Mouse (Mus musculus): ENCODE measurements around the gene Olfr221. TPM values are rescaled to one million over a fixed set of nuclear protein-coding genes. Genes with fewer than 3 reads are reported as not detected.

The Olfr221 gene
- polyA plus RNA-seq, 1 experiment: not detected

DNA sequence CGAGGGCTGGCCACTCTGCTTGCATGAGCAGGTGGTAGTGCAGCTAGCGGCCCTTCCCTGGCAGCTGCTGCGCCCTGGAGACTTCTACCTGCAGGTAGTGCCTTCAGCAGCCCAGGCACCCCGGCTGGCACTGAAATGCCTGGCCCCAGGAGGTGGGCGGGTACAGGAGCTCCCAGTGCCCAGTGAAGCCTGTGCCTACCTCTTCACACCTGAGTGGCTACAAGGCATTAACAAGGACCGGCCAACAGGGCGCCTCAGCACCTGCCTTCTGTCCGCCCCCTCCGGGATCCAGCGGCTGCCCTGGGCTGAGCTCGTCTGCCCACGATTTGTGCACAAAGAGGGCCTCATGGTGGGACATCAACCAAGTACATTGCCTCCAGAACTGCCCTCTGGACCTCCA lies 53.5 kb downstream of the Olfr221 start:
- Histone ChIP-seq H3K27me3 (replicated peaks; ENCODE audit: control insufficient read depth, insufficient read depth, low read length) (no peaks in the 10 kb centered on the region), H3K36me3 (ENCODE audit: control insufficient read depth, insufficient read depth, low read length) (no peaks in the 10 kb centered on the region), H3K4me3 (ENCODE audit: insufficient read depth, low read depth, low read length) (no peak overlapping the region), H3K4me1 (ENCODE audit: control insufficient read depth, insufficient read depth, low read length) (no peaks in the 10 kb centered on the region), H3K27ac (ENCODE audit: insufficient read depth, low read depth, low read length) (no peak overlapping the region)
- 39% methylated on average over 12 of the region's 12 CpGs for WGBS
- no peak for TF ChIP-seq POLR2A (IDR thresholded peaks at IDR 0.05; ENCODE audit: low read depth, low read length)
- TF ChIP-seq CTCF (conservative IDR thresholded peaks at IDR 0.05; ENCODE audit: insufficient read depth, insufficient read length, low read depth, low read length): no peak
- DNase-seq: peak; percentile 91

DNA sequence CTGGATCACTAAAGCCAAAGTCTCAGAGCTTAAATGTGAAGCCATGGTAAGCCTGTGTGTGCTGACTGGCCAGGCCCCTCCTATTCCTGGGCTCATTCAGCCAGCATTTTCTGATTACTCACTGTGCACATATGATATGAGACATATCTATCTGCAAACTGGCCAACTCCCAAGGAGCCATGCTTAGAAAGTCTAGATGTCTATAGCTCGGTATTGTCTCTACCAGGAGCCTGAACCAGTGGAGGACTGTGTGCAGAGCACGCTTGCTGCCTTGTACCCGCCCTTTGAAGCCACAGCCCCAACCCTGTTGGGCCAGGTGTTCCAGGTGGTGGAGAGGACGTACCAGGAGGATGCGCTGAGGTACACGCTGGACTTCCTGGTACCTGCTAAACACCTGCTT lies 55.1 kb downstream of the Olfr221 start:
- Histone ChIP-seq H3K27me3 (replicated peaks; ENCODE audit: control insufficient read depth, insufficient read depth, low read length) (no peaks in the 10 kb centered on the region), H3K27ac (ENCODE audit: insufficient read depth, low read depth, low read length) (no peak overlapping the region), H3K36me3 (ENCODE audit: control insufficient read depth, insufficient read depth, low read length) (no peaks in the 10 kb centered on the region), H3K4me1 (ENCODE audit: control insufficient read depth, insufficient read depth, low read length) (no peaks in the 10 kb centered on the region), H3K4me3 (ENCODE audit: insufficient read depth, low read depth, low read length) (no peak overlapping the region)
- WGBS: 96% methylated on average over 6 of the region's 6 CpGs
- no peak for TF ChIP-seq CTCF (conservative IDR thresholded peaks at IDR 0.05; ENCODE audit: insufficient read depth, insufficient read length, low read depth, low read length)
- no peak for TF ChIP-seq POLR2A (IDR thresholded peaks at IDR 0.05; ENCODE audit: low read depth, low read length)
- DNase-seq: no peak

DNA sequence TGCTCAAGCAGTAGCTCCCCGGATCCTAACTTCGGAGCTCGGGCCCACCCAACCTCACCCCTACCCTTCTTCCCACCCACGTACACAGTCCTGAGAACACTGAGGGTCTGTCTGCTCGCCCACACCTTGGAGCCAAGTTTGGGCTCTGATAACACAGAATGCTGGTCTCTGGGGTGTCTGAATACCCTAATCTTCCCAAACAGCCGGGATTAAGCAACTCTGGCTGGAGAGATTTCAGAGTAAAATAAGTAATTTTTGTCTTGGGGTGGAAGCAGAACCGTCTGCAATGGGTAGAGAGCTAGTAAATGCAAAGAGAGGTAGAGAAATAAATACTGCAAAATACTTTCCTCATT lies 56.1 kb downstream of the Olfr221 start:
- TF ChIP-seq CTCF (conservative IDR thresholded peaks at IDR 0.05; ENCODE audit: insufficient read depth, insufficient read length, low read depth, low read length) (no peak), POLR2A (IDR thresholded peaks at IDR 0.05; ENCODE audit: low read depth, low read length) (no peak)
- DNase-seq: no peak
- Histone ChIP-seq H3K27ac (ENCODE audit: insufficient read depth, low read depth, low read length) (peak overlapping the region; percentile 66), H3K4me1 (ENCODE audit: control insufficient read depth, insufficient read depth, low read length) (no peaks in the 10 kb centered on the region), H3K36me3 (ENCODE audit: control insufficient read depth, insufficient read depth, low read length) (no peaks in the 10 kb centered on the region), H3K4me3 (ENCODE audit: insufficient read depth, low read depth, low read length) (peak overlapping the region; percentile 80), H3K27me3 (replicated peaks; ENCODE audit: control insufficient read depth, insufficient read depth, low read length) (no peaks in the 10 kb centered on the region)
- WGBS: 41% methylated on average over 7 of the region's 7 CpGs

DNA sequence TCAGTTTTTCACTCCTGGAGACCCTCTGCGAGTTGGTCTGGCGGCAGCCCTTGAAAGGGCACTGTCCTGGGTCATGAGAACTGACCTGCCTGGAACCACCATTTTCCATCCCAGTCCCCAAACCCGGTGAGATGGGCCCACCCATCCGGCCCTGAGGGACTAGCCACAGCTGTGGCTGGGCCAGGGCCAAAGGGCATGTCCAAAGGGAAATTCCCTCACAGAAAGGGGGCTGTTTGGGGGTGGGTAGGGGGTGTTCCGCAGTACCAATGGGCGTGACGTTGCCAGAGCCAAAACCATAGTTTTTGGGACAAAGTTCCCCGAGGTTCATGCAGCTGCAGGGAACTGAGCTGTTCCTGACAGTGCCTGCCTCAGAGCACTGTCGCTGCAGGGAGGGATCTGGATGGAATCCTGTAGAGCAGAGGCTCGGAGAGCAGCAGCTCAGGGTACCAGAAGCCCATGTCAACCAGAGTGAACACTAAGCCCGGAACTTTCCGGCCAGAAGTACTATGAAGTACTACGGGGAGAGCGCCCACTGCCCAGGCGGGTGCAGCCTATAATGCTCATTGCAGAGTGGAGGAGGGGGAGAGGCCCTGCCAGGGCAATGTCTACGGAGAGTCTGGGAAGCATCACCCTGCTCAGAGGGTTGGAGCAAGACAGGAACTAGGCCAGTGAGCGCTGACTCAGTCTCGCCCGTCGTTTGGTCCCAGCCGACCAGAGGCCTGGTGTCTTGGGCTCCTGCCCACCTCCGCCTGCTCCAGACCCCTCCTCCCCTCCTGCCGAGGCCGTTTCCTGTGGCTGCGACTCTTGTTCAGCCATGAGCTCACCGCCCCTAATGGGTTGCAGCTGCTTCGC lies 56.7 kb downstream of the Olfr221 start:
- peak; percentile 77 for DNase-seq

DNA sequence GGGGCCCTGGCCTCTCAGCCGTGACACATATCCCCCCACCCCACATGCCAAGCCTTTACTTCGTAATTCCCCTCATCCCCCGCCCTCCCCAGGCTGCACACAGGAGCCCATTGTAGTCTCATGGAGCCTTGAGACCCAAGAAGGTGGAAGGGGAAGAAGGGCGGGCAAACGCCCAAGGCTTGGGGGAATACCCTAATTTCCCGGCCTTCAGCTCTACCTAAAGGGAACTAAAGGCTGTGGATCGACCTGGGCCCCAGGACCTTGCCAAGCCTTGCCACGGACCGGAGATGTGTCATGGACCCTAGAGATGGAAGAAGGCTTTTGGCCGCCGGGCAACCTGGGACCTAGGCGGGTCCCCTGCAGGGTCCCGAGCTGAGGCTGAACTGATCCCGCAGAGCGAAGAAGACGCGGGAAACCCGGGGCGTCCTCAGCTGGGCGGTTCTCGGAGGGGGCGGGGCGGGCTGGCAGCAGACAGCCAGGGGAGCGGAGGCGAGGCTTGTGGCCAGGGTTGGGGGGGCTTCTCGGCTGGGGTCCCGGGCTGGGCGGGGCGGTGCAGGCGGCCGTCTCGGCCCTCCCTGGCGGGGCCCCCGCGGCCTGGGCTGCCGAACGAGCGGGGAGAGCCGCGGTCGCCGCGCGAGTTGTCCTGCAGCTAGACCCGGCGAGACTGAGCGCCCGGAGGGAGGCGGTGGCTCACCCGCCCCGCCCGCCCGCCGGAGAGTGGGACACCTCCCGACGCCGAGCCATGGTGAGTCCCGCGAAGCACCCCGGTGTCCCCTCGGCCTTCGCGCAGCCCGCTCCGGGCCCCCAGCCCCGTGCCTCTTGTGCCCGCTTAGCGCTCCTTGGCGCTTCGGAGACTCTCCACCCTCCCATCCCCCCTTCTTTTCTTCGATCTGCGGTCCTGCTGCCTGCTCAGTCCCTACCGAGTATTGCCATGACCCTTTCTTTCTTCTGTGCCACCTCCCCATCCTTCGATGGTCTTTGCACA lies 57.7 kb downstream of the Olfr221 start, which contains the start of gene Arhgef40:
TSS of gene Arhgef40 (plus strand) at position 473 of the 985 bp plus-strand sequence.
- peak; percentile 83 for DNase-seq
- H3K27ac ChIP-seq (ENCODE audit: insufficient read depth, low read depth, low read length): peak within 1 kb of the TSS; percentile 66

More for the DNA sequence above, 56.7 kb downstream of the Olfr221 start:
- Histone ChIP-seq H3K27ac (ENCODE audit: insufficient read depth, low read depth, low read length) (peak overlapping the region; percentile 66), H3K4me3 (ENCODE audit: insufficient read depth, low read depth, low read length) (peak overlapping the region; percentile 80), H3K4me1 (ENCODE audit: control insufficient read depth, insufficient read depth, low read length) (no peaks in the 10 kb centered on the region), H3K27me3 (replicated peaks; ENCODE audit: control insufficient read depth, insufficient read depth, low read length) (no peaks in the 10 kb centered on the region), H3K36me3 (ENCODE audit: control insufficient read depth, insufficient read depth, low read length) (no peaks in the 10 kb centered on the region)
- peak; percentile 13 for TF ChIP-seq POLR2A (IDR thresholded peaks at IDR 0.05; ENCODE audit: low read depth, low read length)
- TF ChIP-seq CTCF (conservative IDR thresholded peaks at IDR 0.05; ENCODE audit: insufficient read depth, insufficient read length, low read depth, low read length): no peak
- WGBS: 9% methylated on average over 27 of the region's 27 CpGs

More for the DNA sequence above, 57.7 kb downstream of the Olfr221 start, which contains the start of gene Arhgef40:
- no peaks in the 10 kb centered on the region for H3K4me1 ChIP-seq (ENCODE audit: control insufficient read depth, insufficient read depth, low read length)
- H3K4me3 ChIP-seq (ENCODE audit: insufficient read depth, low read depth, low read length): peak within 1 kb of the TSS; percentile 80
- no peak for TF ChIP-seq CTCF (conservative IDR thresholded peaks at IDR 0.05; ENCODE audit: insufficient read depth, insufficient read length, low read depth, low read length)
- no peak for TF ChIP-seq POLR2A (IDR thresholded peaks at IDR 0.05; ENCODE audit: low read depth, low read length)
- H3K36me3 ChIP-seq (ENCODE audit: control insufficient read depth, insufficient read depth, low read length): no peaks in the 10 kb centered on the region
- WGBS: 1% methylated on average over 72 of the region's 74 CpGs
- H3K27me3 ChIP-seq (replicated peaks; ENCODE audit: control insufficient read depth, insufficient read depth, low read length): no peaks in the 10 kb centered on the region

Other genes starting within 250 kb of the Olfr221 start
- not detected in 2 replicates for gene AY358078, start 242.4 kb downstream of the Olfr221 start, polyA plus RNA-seq (2012; rRNA removed)
- not detected in 2 replicates for gene Ear6, start 188.8 kb downstream of the Olfr221 start, polyA plus RNA-seq (2012; rRNA removed)
- gene Mettl17, start 157.6 kb downstream of the Olfr221 start, polyA plus RNA-seq (2012; rRNA removed): 24.0 and 27.6 TPM in 2 replicates
- 0.45 and 0.52 TPM in 2 replicates for gene Slc39a2, start 149.6 kb downstream of the Olfr221 start, polyA plus RNA-seq (2012; rRNA removed)
- gene Ndrg2, start 128.3 kb downstream of the Olfr221 start, polyA plus RNA-seq (2012; rRNA removed): 220 and 235 TPM in 2 replicates
- not detected in 2 replicates for gene Tppp2, start 124.0 kb downstream of the Olfr221 start, polyA plus RNA-seq (2012; rRNA removed)
- gene Rnase13, start 119.7 kb downstream of the Olfr221 start, polyA plus RNA-seq (2012; rRNA removed): not detected in 2 replicates
- 36.1 and 37.4 TPM in 2 replicates for gene Arhgef40, start 57.7 kb downstream of the Olfr221 start, polyA plus RNA-seq (2012; rRNA removed)
- 2.4 and 2.5 TPM in 2 replicates for gene Tmem253, start 26.8 kb downstream of the Olfr221 start, polyA plus RNA-seq (2012; rRNA removed)
- 43.2 and 61.8 TPM in 2 replicates for gene Zfp219, start 21.7 kb downstream of the Olfr221 start, polyA plus RNA-seq (2012; rRNA removed)
- 62.9 and 90.0 TPM in 2 replicates for gene Hnrnpc, start 61.6 kb upstream of the Olfr221 start, polyA plus RNA-seq (2012; rRNA removed)
- 2.5 and 2.9 TPM in 2 replicates for gene Rpgrip1, start 68.2 kb upstream of the Olfr221 start, polyA plus RNA-seq (2012; rRNA removed)
- gene Supt16, start 155.0 kb upstream of the Olfr221 start, polyA plus RNA-seq (2012; rRNA removed): 7.1 and 10.2 TPM in 2 replicates
- gene Chd8, start 215.3 kb upstream of the Olfr221 start, polyA plus RNA-seq (2012; rRNA removed): 20.6 and 22.1 TPM in 2 replicates
- 26.6 and 32.0 TPM in 2 replicates for gene Tox4, start 236.7 kb upstream of the Olfr221 start, polyA plus RNA-seq (2012; rRNA removed)
- gene Rab2b, start 237.1 kb upstream of the Olfr221 start, polyA plus RNA-seq (2012; rRNA removed): 7.5 and 8.4 TPM in 2 replicates

Measured in kidney, adult 2 months (tissue).